Mouse (Mus musculus): Measurements from ENCODE around the gene Galk1.
A peak's percentile ranks its signal among the peaks of the same experiment; 100 is the strongest.

The Galk1 gene

GRCm38 (mm10) chr11:116012262-116012947 lies at the start of gene Galk1:
TSS of gene Galk1 (minus strand) at chr11:116012719.
- ATAC-seq (ENCODE audit: low TSS enrichment), result peak; percentile 80

- peak; percentile 66; the same call in 1 of the 2 replicates for ATAC-seq (ENCODE audit: low TSS enrichment)
Observed at GRCm38 (mm10) chr11:116061641-116062415, 49.3 kb upstream of the Galk1 start.

GRCm38 (mm10) chr11:116060596-116060995 lies 48.1 kb upstream of the Galk1 start:
- no peak for ATAC-seq (ENCODE audit: low TSS enrichment)

GRCm38 (mm10) chr11:116059691-116060025 lies 47.1 kb upstream of the Galk1 start:
- ATAC-seq (ENCODE audit: low TSS enrichment), result no peak

GRCm38 (mm10) chr11:116058868-116059690 lies 46.6 kb upstream of the Galk1 start:
- ATAC-seq (ENCODE audit: low TSS enrichment), result no peak

GRCm38 (mm10) chr11:116058022-116058614 lies 45.6 kb upstream of the Galk1 start:
- peak; percentile 26; the same call in 1 of the 2 replicates for ATAC-seq (ENCODE audit: low TSS enrichment)

GRCm38 (mm10) chr11:116057237-116057881 lies 44.8 kb upstream of the Galk1 start:
- no peak for ATAC-seq (ENCODE audit: low TSS enrichment)

- ATAC-seq (ENCODE audit: low TSS enrichment), result no peak
Observed at GRCm38 (mm10) chr11:116055873-116056272, 43.4 kb upstream of the Galk1 start.

GRCm38 (mm10) chr11:116053510-116054229 lies 41.2 kb upstream of the Galk1 start:
- no peak for ATAC-seq (ENCODE audit: low TSS enrichment)

GRCm38 (mm10) chr11:116050196-116050595 lies 37.7 kb upstream of the Galk1 start:
- ATAC-seq (ENCODE audit: low TSS enrichment), result no peak

GRCm38 (mm10) chr11:116049610-116050009 lies 37.1 kb upstream of the Galk1 start:
- no peak for ATAC-seq (ENCODE audit: low TSS enrichment)

GRCm38 (mm10) chr11:116045173-116045572 lies 32.7 kb upstream of the Galk1 start:
- ATAC-seq (ENCODE audit: low TSS enrichment), result no peak

- no peak for ATAC-seq (ENCODE audit: low TSS enrichment)
Observed at GRCm38 (mm10) chr11:116043286-116043685, 30.8 kb upstream of the Galk1 start.

GRCm38 (mm10) chr11:116042372-116043138 lies 30.0 kb upstream of the Galk1 start:
- no peak for ATAC-seq (ENCODE audit: low TSS enrichment)

GRCm38 (mm10) chr11:116041833-116042232 lies 29.3 kb upstream of the Galk1 start:
- ATAC-seq (ENCODE audit: low TSS enrichment), result no peak

GRCm38 (mm10) chr11:116040593-116040992 lies 28.1 kb upstream of the Galk1 start:
- no peak for ATAC-seq (ENCODE audit: low TSS enrichment)

GRCm38 (mm10) chr11:116037826-116038225 lies 25.3 kb upstream of the Galk1 start:
- ATAC-seq (ENCODE audit: low TSS enrichment), result no peak

- no peak for ATAC-seq (ENCODE audit: low TSS enrichment)
Observed at GRCm38 (mm10) chr11:116036671-116037070, 24.2 kb upstream of the Galk1 start.

GRCm38 (mm10) chr11:116034584-116034983 lies 22.1 kb upstream of the Galk1 start:
- ATAC-seq (ENCODE audit: low TSS enrichment), result no peak

Measured in frontal cortex, adult (tissue).